Mouse (Mus musculus) left cerebral cortex, adult 8-10 months (tissue): ENCODE data around the gene Rasl10a. TPM values are rescaled to one million over a fixed set of nuclear protein-coding genes. Genes with fewer than 3 reads are reported as not detected.

Experiments used
- microRNA-seq, 2 experiments: library from miRNA; unstranded; fragments of <30 nt; microRNA quantifications; one replicate each; pipeline ENCODE4 v1.2.0; 2022
- total RNA-seq, 4 experiments: library from RNA; stranded (reverse); gene quantifications; 2 replicates each; pipeline ENCODE4 v1.2.4; 2022

The Rasl10a gene
- total RNA-seq, 4 experiments from 2014 or later, result 49.0 to 60.5 (median 53.2) TPM

Small RNA genes lying within 50 kb of the gene (microRNA-seq; reads per million reads assigned to microRNA genes)
- gene Gm47296, result 0 reads per million in 2 experiments

Other genes with a start within 250 kb of the Rasl10a start
- 10 to 100 TPM; 70.7 to 72.2 (median 71.5) TPM for gene Nf2, start 208.6 kb upstream of the Rasl10a start, total RNA-seq
- 100 to 1,000 TPM in 2 of 4 experiments, 10 to 100 TPM in 2; 85.0 to 108 (median 97.1) TPM for gene Nipsnap1, start 184.2 kb upstream of the Rasl10a start, total RNA-seq
- 10 to 100 TPM; 37.1 to 41.4 (median 39.1) TPM for gene Thoc5, start 162.8 kb upstream of the Rasl10a start, total RNA-seq
- gene Nefh, start 110.1 kb upstream of the Rasl10a start, total RNA-seq, result 10 to 100 TPM; 44.7 to 52.3 (median 48.7) TPM
- gene Ap1b1, start 71.3 kb upstream of the Rasl10a start, total RNA-seq, result 100 to 1,000 TPM; 152 to 184 (median 173) TPM
- 10 to 100 TPM; 71.8 to 78.4 (median 75.3) TPM for gene Gas2l1, start 7.2 kb downstream of the Rasl10a start, total RNA-seq
- gene Rhbdd3, start 40.8 kb downstream of the Rasl10a start, total RNA-seq, result 10 to 100 TPM; 20.1 to 26.8 (median 22.0) TPM
- 100 to 1,000 TPM; 291 to 340 (median 310) TPM for gene Ewsr1, start 41.1 kb downstream of the Rasl10a start, total RNA-seq
- gene Emid1, start 94.1 kb downstream of the Rasl10a start, total RNA-seq, result 1 to 10 TPM; 4.0 to 7.2 (median 5.3) TPM
- gene Kremen1, start 203.4 kb downstream of the Rasl10a start, total RNA-seq, result 10 to 100 TPM; 15.0 to 16.7 (median 15.7) TPM